Mouse (Mus musculus): ENCODE data around the gene Tacr2.

Tacr2 gene

GRCm38 (mm10) chr10:62242358-62242757 lies 9.9 kb upstream of the Tacr2 start:
- DNase-seq (ENCODE audit: low spot score): no peak

- DNase-seq (ENCODE audit: low spot score): no peak
These were observed 9.3 kb upstream of the Tacr2 start for GRCm38 (mm10) chr10:62242896-62243295.

GRCm38 (mm10) chr10:62244067-62244466 lies 8.2 kb upstream of the Tacr2 start:
- no peak for DNase-seq (ENCODE audit: low spot score)

GRCm38 (mm10) chr10:62247156-62247555 lies 5.1 kb upstream of the Tacr2 start:
- DNase-seq (ENCODE audit: low spot score): no peak

- no peak for DNase-seq (ENCODE audit: low spot score)
These were observed 4.4 kb upstream of the Tacr2 start for GRCm38 (mm10) chr10:62247815-62248214.

GRCm38 (mm10) chr10:62252496-62253235 lies 428 bp downstream of the Tacr2 start:
- DNase-seq (ENCODE audit: low spot score): no peak

- no peak for DNase-seq (ENCODE audit: low spot score)
These were observed 6.1 kb downstream of the Tacr2 start for GRCm38 (mm10) chr10:62258298-62258697.

- DNase-seq (ENCODE audit: low spot score): no peak
These were observed 9.1 kb downstream of the Tacr2 start for GRCm38 (mm10) chr10:62261115-62261886.

- no peak for DNase-seq (ENCODE audit: low spot score)
These were observed 12.1 kb downstream of the Tacr2 start for GRCm38 (mm10) chr10:62264299-62264698.

- DNase-seq (ENCODE audit: low spot score): no peak
These were observed 17.0 kb downstream of the Tacr2 start for GRCm38 (mm10) chr10:62269278-62269677.

- DNase-seq (ENCODE audit: low spot score): peak; percentile 76
These were observed 23.0 kb downstream of the Tacr2 start for GRCm38 (mm10) chr10:62275235-62275634.

GRCm38 (mm10) chr10:62277499-62278293 lies 25.5 kb downstream of the Tacr2 start:
- DNase-seq (ENCODE audit: low spot score): no peak

- DNase-seq (ENCODE audit: low spot score): no peak
These were observed 26.8 kb downstream of the Tacr2 start for GRCm38 (mm10) chr10:62279066-62279465.

- no peak for DNase-seq (ENCODE audit: low spot score)
These were observed 27.4 kb downstream of the Tacr2 start for GRCm38 (mm10) chr10:62279671-62280070.

- no peak for DNase-seq (ENCODE audit: low spot score)
These were observed 30.5 kb downstream of the Tacr2 start for GRCm38 (mm10) chr10:62282782-62283181.

GRCm38 (mm10) chr10:62283206-62283792 lies 31.1 kb downstream of the Tacr2 start:
- DNase-seq (ENCODE audit: low spot score): no peak

GRCm38 (mm10) chr10:62287460-62288124 lies 35.4 kb downstream of the Tacr2 start:
- no peak for DNase-seq (ENCODE audit: low spot score)

- no peak for DNase-seq (ENCODE audit: low spot score)
These were observed 41.9 kb downstream of the Tacr2 start for GRCm38 (mm10) chr10:62294112-62294511.

- no peak for DNase-seq (ENCODE audit: low spot score)
These were observed 44.0 kb downstream of the Tacr2 start for GRCm38 (mm10) chr10:62296086-62296872.

- DNase-seq (ENCODE audit: low spot score): no peak
These were observed 48.0 kb downstream of the Tacr2 start for GRCm38 (mm10) chr10:62300006-62300827.

Measured in urinary bladder, postnatal 10 days (tissue).